Mouse (Mus musculus) midbrain, embryonic 11.5 days (tissue): Measurements from ENCODE around the gene Dok5. TPM values are rescaled to one million over a fixed set of nuclear protein-coding genes. Genes with fewer than 3 reads are reported as not detected.

Source experiments
- ATAC-seq: fragments of 200-750 bp; cut with Nextera tagmentation; 2 replicates; pipeline ENCODE4 v1.8.0; 2017; ENCODE audit warnings: moderate TSS enrichment, moderate library complexity; ENCODE audit not compliant: low FRiP score
- DNase-seq: peaks from one replicate; pipeline ENCODE4 v3.0.0; 2015; ENCODE audit warnings: low spot score; ENCODE audit errors: missing footprints
- H3K27ac ChIP-seq: fragments of 300-500 bp; sonication (generic); 2 replicates; pipeline ENCODE4 v1.5.1; 2014; ENCODE audit warnings: low read depth, low read length
- H3K27me3 ChIP-seq: fragments of 300-500 bp; sonication (generic); 2 replicates; pipeline ENCODE4 v1.6.1; 2014; ENCODE audit warnings: mild to moderate bottlenecking, low read length, moderate library complexity, mixed read lengths; ENCODE audit not compliant: control insufficient read depth, insufficient read depth
- H3K36me3 ChIP-seq: fragments of 300-500 bp; sonication (generic); 2 replicates; pipeline ENCODE4 v1.6.1; 2014; ENCODE audit warnings: mild to moderate bottlenecking, low read length, moderate library complexity, mixed read lengths; ENCODE audit not compliant: control insufficient read depth, insufficient read depth
- H3K4me1 ChIP-seq: fragments of 300-500 bp; sonication (generic); 2 replicates; pipeline ENCODE4 v1.6.1; 2014; ENCODE audit warnings: low read length; ENCODE audit not compliant: control insufficient read depth, insufficient read depth
- H3K4me2 ChIP-seq: fragments of 300-500 bp; sonication (generic); 2 replicates; pipeline ENCODE4 v1.6.1; 2014; ENCODE audit warnings: mild to moderate bottlenecking, moderate library complexity
- H3K4me3 ChIP-seq: fragments of 300-500 bp; sonication (generic); 2 replicates; pipeline ENCODE4 v1.5.1; 2014; ENCODE audit warnings: low read depth, low read length
- H3K9ac ChIP-seq: fragments of 300-500 bp; sonication (generic); 2 replicates; pipeline ENCODE4 v1.6.1; 2014; ENCODE audit warnings: low read length
- H3K9me3 ChIP-seq: fragments of 300-500 bp; sonication (generic); 2 replicates; pipeline ENCODE4 v1.6.1; 2016; ENCODE audit warnings: low read length; ENCODE audit not compliant: control insufficient read depth
- WGBS: fragments of 180-500 bp; shearing (Covaris S2); extraction: QIAGEN DNeasy Blood & Tissue Kit; methylation state at CpG from one replicate; pipeline ENCODE4 v1.1.7; 2014; 5-methylcytosine and 5-hydroxymethylcytosine counted together
- polyA plus RNA-seq: library from polyadenylated mRNA; unstranded; fragments of >200 nt; fragmentation: Nextera tagmentation; extraction: Ambion mirVana; gene quantifications from 2 replicates; pipeline ENCODE4 v1.2.1, GENCODE M21; 2014

The Dok5 gene
- polyA plus RNA-seq, 1 experiment from 2014 or later, result 19.5 TPM

- no peaks in the 10 kb centered on the region for H3K27me3 ChIP-seq
- H3K36me3 ChIP-seq, result no peaks in the 10 kb centered on the region
- no peak for DNase-seq
- 81% methylated on average over 3 of the region's 3 CpGs for WGBS
- H3K4me1 ChIP-seq, result peaks cover 7% of the 10 kb centered on the region
- no peak overlapping the region for H3K4me2 ChIP-seq
- peaks cover 6% of the 10 kb centered on the region; the same call in 1 of the 2 replicates for H3K9me3 ChIP-seq
- ATAC-seq, result no peak
- no peak overlapping the region for H3K9ac ChIP-seq
- H3K27ac ChIP-seq, result no peak overlapping the region
- no peak overlapping the region for H3K4me3 ChIP-seq
Measured at GRCm38 (mm10) chr2:170795242-170795641, 63.6 kb downstream of the Dok5 start.

GRCm38 (mm10) chr2:170802984-170803383 lies 71.4 kb downstream of the Dok5 start:
- H3K4me3 ChIP-seq, result no peak overlapping the region
- no peaks in the 10 kb centered on the region for H3K27me3 ChIP-seq
- ATAC-seq (no peak), DNase-seq (no peak)
- H3K9me3 ChIP-seq, result no peaks in the 10 kb centered on the region
- H3K36me3 ChIP-seq, result no peaks in the 10 kb centered on the region
- H3K9ac ChIP-seq, result no peak overlapping the region
- no peak overlapping the region for H3K4me2 ChIP-seq
- H3K4me1 ChIP-seq, result peaks cover 4% of the 10 kb centered on the region; the same call in 1 of the 2 replicates
- no peak overlapping the region for H3K27ac ChIP-seq
- WGBS, result 87% methylated on average over 6 of the region's 6 CpGs

- H3K9me3 ChIP-seq, result no peaks in the 10 kb centered on the region
- H3K36me3 ChIP-seq, result no peaks in the 10 kb centered on the region
- DNase-seq (peak; percentile 87), ATAC-seq (no peak)
- H3K9ac ChIP-seq, result no peak overlapping the region
- H3K4me1 ChIP-seq, result peaks cover 9% of the 10 kb centered on the region; the same call in 1 of the 2 replicates
- no peak overlapping the region for H3K4me2 ChIP-seq
- H3K27ac ChIP-seq, result no peak overlapping the region
- no peaks in the 10 kb centered on the region for H3K27me3 ChIP-seq
- 58% methylated on average over 12 of the region's 12 CpGs for WGBS
- H3K4me3 ChIP-seq, result no peak overlapping the region
Measured at GRCm38 (mm10) chr2:170807555-170808258, 76.1 kb downstream of the Dok5 start.

- Histone ChIP-seq H3K4me1 (peaks cover 9% of the 10 kb centered on the region; the same call in 1 of the 2 replicates), H3K4me2 (no peak overlapping the region), H3K27ac (no peak overlapping the region), H3K27me3 (no peaks in the 10 kb centered on the region), H3K4me3 (no peak overlapping the region), H3K9ac (no peak overlapping the region), H3K36me3 (no peaks in the 10 kb centered on the region), H3K9me3 (no peaks in the 10 kb centered on the region)
- 63% methylated on average over 10 of the region's 10 CpGs for WGBS
- DNase-seq (no peak), ATAC-seq (no peak)
Measured at GRCm38 (mm10) chr2:170808259-170808789, 76.7 kb downstream of the Dok5 start.

GRCm38 (mm10) chr2:170811356-170811755 lies 79.7 kb downstream of the Dok5 start:
- Histone ChIP-seq H3K27me3 (no peaks in the 10 kb centered on the region), H3K27ac (no peak overlapping the region), H3K36me3 (no peaks in the 10 kb centered on the region), H3K9me3 (no peaks in the 10 kb centered on the region), H3K4me3 (no peak overlapping the region), H3K4me2 (no peak overlapping the region), H3K4me1 (peaks cover 9% of the 10 kb centered on the region; the same call in 1 of the 2 replicates), H3K9ac (no peak overlapping the region)
- no peak for DNase-seq
- ATAC-seq, result no peak
- WGBS, result 82% methylated on average over 9 of the region's 9 CpGs

- Histone ChIP-seq H3K4me2 (no peak overlapping the region), H3K9me3 (peaks cover 4% of the 10 kb centered on the region; the same call in 1 of the 2 replicates), H3K27me3 (no peaks in the 10 kb centered on the region), H3K9ac (no peak overlapping the region), H3K4me3 (no peak overlapping the region), H3K4me1 (no peaks in the 10 kb centered on the region; the same call in 1 of the 2 replicates), H3K27ac (no peak overlapping the region), H3K36me3 (no peaks in the 10 kb centered on the region)
- ATAC-seq (no peak), DNase-seq (no peak)
- WGBS, result 76% methylated on average over 8 of the region's 8 CpGs
Measured at GRCm38 (mm10) chr2:170816302-170816701, 84.7 kb downstream of the Dok5 start.

- no peak overlapping the region for H3K4me3 ChIP-seq
- H3K4me2 ChIP-seq, result no peak overlapping the region
- H3K27me3 ChIP-seq, result no peaks in the 10 kb centered on the region
- H3K36me3 ChIP-seq, result no peaks in the 10 kb centered on the region
- H3K9me3 ChIP-seq, result peaks cover 4% of the 10 kb centered on the region; the same call in 1 of the 2 replicates
- H3K9ac ChIP-seq, result no peak overlapping the region
- DNase-seq (no peak), ATAC-seq (no peak)
- no peak overlapping the region for H3K27ac ChIP-seq
- WGBS, result 81% methylated on average over 4 of the region's 4 CpGs
- H3K4me1 ChIP-seq, result no peaks in the 10 kb centered on the region; the same call in 1 of the 2 replicates
Measured at GRCm38 (mm10) chr2:170817112-170817703, 85.6 kb downstream of the Dok5 start.

GRCm38 (mm10) chr2:170826821-170827441 lies 95.3 kb downstream of the Dok5 start:
- H3K4me1 ChIP-seq, result peaks cover 8% of the 10 kb centered on the region
- no peak overlapping the region for H3K9ac ChIP-seq
- H3K36me3 ChIP-seq, result no peaks in the 10 kb centered on the region
- no peaks in the 10 kb centered on the region for H3K9me3 ChIP-seq
- H3K27ac ChIP-seq, result no peak overlapping the region
- no peak for ATAC-seq
- no peak overlapping the region for H3K4me3 ChIP-seq
- H3K4me2 ChIP-seq, result no peak overlapping the region
- DNase-seq, result no peak
- 85% methylated on average over 17 of the region's 17 CpGs for WGBS
- H3K27me3 ChIP-seq, result no peaks in the 10 kb centered on the region

- Histone ChIP-seq H3K36me3 (no peaks in the 10 kb centered on the region), H3K9ac (no peak overlapping the region), H3K4me3 (no peak overlapping the region), H3K4me2 (no peak overlapping the region), H3K27me3 (no peaks in the 10 kb centered on the region), H3K9me3 (no peaks in the 10 kb centered on the region), H3K27ac (no peak overlapping the region; the same call in 1 of the 2 replicates), H3K4me1 (peaks cover 8% of the 10 kb centered on the region)
- ATAC-seq, result peak; percentile 57
- no peak for DNase-seq
- 34% methylated on average over 7 of the region's 7 CpGs for WGBS
Measured at GRCm38 (mm10) chr2:170828757-170829156, 97.2 kb downstream of the Dok5 start.
